Mouse (Mus musculus): ENCODE measurements around the gene Ppl. TPM values are rescaled to one million over a fixed set of nuclear protein-coding genes. Genes with fewer than 3 reads are reported as not detected.

Gene Ppl
- polyA plus RNA-seq (2015; fragmentation: Nextera tagmentation; extraction: Ambion mirVana): 0.09 and 0.15 TPM in 2 replicates

GRCm38 (mm10) chr16:5132401-5132801 lies at the start of gene Ppl:
Gene Ppl, minus strand, starts transcription at chr16:5132421.

DNA sequence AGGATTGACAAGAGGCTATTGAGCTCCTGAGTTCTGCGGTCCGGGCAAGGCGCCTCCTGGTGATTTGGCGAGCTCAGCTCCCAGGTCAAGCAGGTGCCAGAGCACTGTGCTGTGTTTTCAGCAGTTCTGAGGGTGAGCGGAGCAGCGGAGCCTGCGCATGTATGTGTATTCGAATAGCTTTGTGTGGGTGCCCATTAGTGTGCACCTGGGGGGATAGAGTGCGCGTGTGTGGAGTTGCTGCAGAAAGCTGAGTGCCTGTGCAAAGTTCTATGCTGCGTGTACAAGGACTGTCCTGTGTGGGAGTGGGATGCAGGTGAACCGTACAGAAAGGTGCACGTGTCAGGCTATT lies 14.8 kb upstream of the Ppl start, which contains the start of gene Sec14l5:
Sec14l5 (plus strand) TSS at position 73 of the 349 bp plus-strand sequence.

DNA sequence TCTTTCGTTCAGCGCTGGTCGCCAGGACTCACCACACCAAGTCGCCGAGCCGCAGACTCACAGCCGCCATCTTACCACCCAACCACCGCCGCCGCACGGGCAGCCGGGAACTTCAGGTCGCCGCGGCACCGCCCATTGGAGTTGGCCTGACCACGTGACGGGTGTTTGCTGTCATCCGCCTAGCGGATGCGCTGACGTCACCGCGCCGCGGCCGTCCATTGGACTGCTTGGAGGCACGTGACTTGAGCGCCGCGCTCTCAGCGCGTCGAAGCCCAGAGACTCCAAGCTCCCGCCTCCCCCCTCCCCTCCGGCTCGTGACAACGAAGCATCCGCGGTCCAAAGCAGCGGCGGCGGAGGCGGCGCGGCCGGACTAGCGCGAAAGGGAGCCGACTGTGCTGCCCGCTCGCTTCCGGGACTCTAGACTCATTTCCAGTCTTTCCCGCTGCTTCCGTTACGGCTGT lies 82.4 kb downstream of the Ppl start, which contains the start of the genes Glyr1 and Ubn1:
Glyr1 (minus strand) TSS at position 90 of the 461 bp plus-strand sequence.
Ubn1 (plus strand) TSS at position 284 of the 461 bp plus-strand sequence.

Other genes with a start within 250 kb of the Ppl start
- gene Mgrn1, start 246.2 kb downstream of the Ppl start, polyA plus RNA-seq (2015; fragmentation: Nextera tagmentation; extraction: Ambion mirVana): 118 and 134 TPM in 2 replicates
- 131 and 133 TPM in 2 replicates for gene Nudt16l1, start 193.7 kb downstream of the Ppl start, polyA plus RNA-seq (2015; fragmentation: Nextera tagmentation; extraction: Ambion mirVana)
- 39.5 and 54.6 TPM in 2 replicates for gene Anks3, start 168.2 kb downstream of the Ppl start, polyA plus RNA-seq (2015; fragmentation: Nextera tagmentation; extraction: Ambion mirVana)
- not detected in 2 replicates for gene Sept12, start 134.6 kb downstream of the Ppl start, polyA plus RNA-seq (2015; fragmentation: Nextera tagmentation; extraction: Ambion mirVana)
- not detected in 2 replicates for gene Smim22, start 125.1 kb downstream of the Ppl start, polyA plus RNA-seq (2015; fragmentation: Nextera tagmentation; extraction: Ambion mirVana)
- gene Rogdi, start 118.9 kb downstream of the Ppl start, polyA plus RNA-seq (2015; fragmentation: Nextera tagmentation; extraction: Ambion mirVana): 150 and 178 TPM in 2 replicates
- gene Glyr1, start 82.6 kb downstream of the Ppl start, polyA plus RNA-seq (2015; fragmentation: Nextera tagmentation; extraction: Ambion mirVana): 117 and 125 TPM in 2 replicates
- 8.8 and 9.1 TPM in 2 replicates for gene Ubn1, start 82.4 kb downstream of the Ppl start, polyA plus RNA-seq (2015; fragmentation: Nextera tagmentation; extraction: Ambion mirVana)
- gene Sec14l5, start 14.7 kb upstream of the Ppl start, polyA plus RNA-seq (2015; fragmentation: Nextera tagmentation; extraction: Ambion mirVana): 0.25 and 0.27 TPM in 2 replicates
- gene Nagpa, start 71.6 kb upstream of the Ppl start, polyA plus RNA-seq (2015; fragmentation: Nextera tagmentation; extraction: Ambion mirVana): 8.3 and 12.6 TPM in 2 replicates
- 10.0 and 13.9 TPM in 2 replicates for gene AU021092, start 89.9 kb upstream of the Ppl start, polyA plus RNA-seq (2015; fragmentation: Nextera tagmentation; extraction: Ambion mirVana)
- gene Alg1, start 101.2 kb upstream of the Ppl start, polyA plus RNA-seq (2015; fragmentation: Nextera tagmentation; extraction: Ambion mirVana): 44.7 and 47.3 TPM in 2 replicates
- 8.3 and 10.5 TPM in 2 replicates for gene Eef2kmt, start 123.6 kb upstream of the Ppl start, polyA plus RNA-seq (2015; fragmentation: Nextera tagmentation; extraction: Ambion mirVana)

Data from neural tube, postnatal 0 days (tissue).